Mouse (Mus musculus) ES-Bruce4 (cell line): Measurements from ENCODE around the gene Nfrkb.

Source experiments
- CTCF ChIP-seq: IDR thresholded peaks from one replicate; pipeline ENCODE4 v1.8.1; 2011; ENCODE audit warnings: low read depth, low read length
- POLR2A ChIP-seq: IDR thresholded peaks from one replicate; pipeline ENCODE4 v1.8.1; 2011; ENCODE audit warnings: low read length; ENCODE audit not compliant: insufficient read depth

DNA sequence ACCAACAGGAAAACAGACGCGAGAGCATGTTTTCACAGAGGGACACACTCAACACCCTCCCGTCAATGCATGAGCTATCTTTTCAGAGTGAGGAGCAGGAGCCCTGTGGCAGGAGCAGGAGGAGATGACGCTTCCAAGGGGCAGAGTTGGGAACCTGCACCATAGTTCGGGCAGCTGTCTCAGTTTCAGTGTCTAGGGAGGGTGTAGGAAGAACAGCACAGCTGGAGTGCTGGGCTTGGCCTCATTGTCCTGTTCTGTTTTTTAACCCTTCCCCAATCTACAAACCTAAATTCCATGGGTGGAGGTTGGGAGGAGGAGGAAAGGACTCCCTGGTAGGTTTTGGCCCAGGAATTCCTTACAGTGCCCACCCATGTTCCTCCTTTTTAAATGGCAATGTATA lies 52.8 kb downstream of the Nfrkb start:
- TF ChIP-seq CTCF (no peak), POLR2A (no peak)
